Mouse (Mus musculus) forebrain, embryonic 16.5 days (tissue): ENCODE results near the gene Dgkq. TPM values are rescaled to one million over a fixed set of nuclear protein-coding genes. Genes with fewer than 3 reads are reported as not detected.

Source experiments
- ATAC-seq: fragments of 200-750 bp; cut with Nextera tagmentation; 2 replicates; pipeline ENCODE4 v1.8.0; 2017; ENCODE audit warnings: mild to moderate bottlenecking, moderate library complexity
- H3K27ac ChIP-seq: fragments of 300-500 bp; sonication (generic); 2 replicates; pipeline ENCODE4 v1.5.1; 2014; ENCODE audit warnings: low read length, control low read depth
- H3K27me3 ChIP-seq: fragments of 300-500 bp; sonication (generic); replicated peaks from 2 replicates; pipeline ENCODE4 v1.6.1; 2014; ENCODE audit warnings: low read length; ENCODE audit not compliant: control insufficient read depth, insufficient read depth
- H3K36me3 ChIP-seq: fragments of 300-500 bp; sonication (generic); 2 replicates; pipeline ENCODE4 v1.6.1; 2014; ENCODE audit not compliant: control insufficient read depth, insufficient read depth
- H3K4me1 ChIP-seq: fragments of 300-500 bp; sonication (generic); replicated peaks from 2 replicates; pipeline ENCODE4 v1.6.1; 2014; ENCODE audit warnings: low read length; ENCODE audit not compliant: control insufficient read depth, insufficient read depth
- H3K4me2 ChIP-seq: fragments of 300-500 bp; sonication (generic); 2 replicates; pipeline ENCODE4 v1.6.1; 2014; ENCODE audit warnings: mild to moderate bottlenecking, low read length, control low read depth
- H3K4me3 ChIP-seq: fragments of 300-500 bp; sonication (generic); replicated peaks from 2 replicates; pipeline ENCODE4 v1.5.1; 2014; ENCODE audit warnings: mild to moderate bottlenecking, low read length, control low read depth
- H3K9ac ChIP-seq: fragments of 300-500 bp; sonication (generic); replicated peaks from 2 replicates; pipeline ENCODE4 v1.6.1; 2014; ENCODE audit warnings: low read depth, low read length, control low read depth
- H3K9me3 ChIP-seq: fragments of 300-500 bp; sonication (generic); 2 replicates; pipeline ENCODE4 v1.6.1; 2016; ENCODE audit warnings: low read length; ENCODE audit not compliant: control insufficient read depth
- WGBS: fragments of 180-500 bp; shearing (Covaris S2); extraction: QIAGEN DNeasy Blood & Tissue Kit; methylation state at CpG from one replicate; pipeline ENCODE4 v1.1.7; 2014; 5-methylcytosine and 5-hydroxymethylcytosine counted together
- polyA plus RNA-seq: library from polyadenylated mRNA; unstranded; fragments of >200 nt; fragmentation: Nextera tagmentation; extraction: Ambion mirVana; gene quantifications from 2 replicates; pipeline ENCODE4 v1.2.1, GENCODE M21; 2015

Gene Dgkq
- polyA plus RNA-seq: 26.5 and 31.9 TPM in 2 replicates

DNA sequence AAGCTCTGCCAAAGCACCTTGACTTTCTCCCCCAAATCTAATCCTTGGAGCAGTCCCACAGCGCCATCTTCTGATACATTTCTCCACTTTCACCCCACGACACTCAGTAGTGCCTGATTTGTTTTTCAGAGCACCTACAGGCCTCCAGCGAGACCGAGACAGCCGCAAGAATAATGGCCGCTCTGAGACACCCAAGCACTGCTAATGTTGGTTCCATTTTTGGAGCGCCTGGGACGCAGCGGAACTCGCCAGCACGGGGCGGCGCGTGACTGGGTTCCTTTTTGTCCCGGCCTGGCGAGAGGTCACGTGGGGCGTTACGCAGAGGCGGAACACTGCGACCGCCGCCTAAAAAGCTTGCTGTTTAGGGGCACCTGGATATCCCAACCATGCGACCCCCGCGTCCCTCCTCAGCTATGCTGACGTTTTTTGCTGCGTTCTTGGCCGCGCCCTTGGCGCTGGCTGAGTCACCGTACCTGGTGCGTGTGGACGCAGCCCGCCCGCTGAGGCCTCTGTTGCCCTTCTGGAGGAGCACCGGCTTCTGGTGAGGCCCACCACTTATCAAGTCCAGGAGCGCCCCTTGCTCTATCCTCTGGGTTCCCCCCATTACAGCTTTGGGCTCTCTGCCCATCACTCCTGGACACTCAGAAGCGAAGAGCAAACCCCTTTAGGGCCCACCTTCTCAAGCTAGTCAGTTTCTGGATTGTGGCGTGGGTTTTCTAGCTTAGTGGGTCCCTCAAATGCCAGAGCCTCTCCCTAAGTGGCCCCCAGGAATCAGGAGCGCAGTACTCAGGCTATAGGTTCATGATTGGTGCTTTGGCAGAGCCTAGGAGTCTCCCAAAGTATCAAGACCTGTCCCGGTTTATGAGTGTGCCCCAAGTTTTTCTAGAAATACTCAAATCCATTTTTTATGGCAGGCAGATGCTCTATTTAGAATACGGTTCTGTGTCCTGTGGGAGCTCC lies at the start of gene Dgkq:
Dgkq (minus strand) TSS at position 696 of the 960 bp plus-strand sequence.
- Histone ChIP-seq H3K27ac (peak within 1 kb of the TSS; percentile 88), H3K27me3 (no peaks in the 10 kb centered on the region), H3K9ac (peak within 1 kb of the TSS; percentile 73), H3K9me3 (no peaks in the 10 kb centered on the region), H3K4me1 (peaks cover 17% of the 10 kb centered on the region), H3K4me3 (peak within 1 kb of the TSS; percentile 56), H3K36me3 (peaks cover 11% of the 10 kb centered on the region; the same call in 1 of the 2 replicates), H3K4me2 (peak within 1 kb of the TSS; percentile 67)
- WGBS: 5% methylated on average over 43 of the region's 43 CpGs
- peak; percentile 86 for ATAC-seq

DNA sequence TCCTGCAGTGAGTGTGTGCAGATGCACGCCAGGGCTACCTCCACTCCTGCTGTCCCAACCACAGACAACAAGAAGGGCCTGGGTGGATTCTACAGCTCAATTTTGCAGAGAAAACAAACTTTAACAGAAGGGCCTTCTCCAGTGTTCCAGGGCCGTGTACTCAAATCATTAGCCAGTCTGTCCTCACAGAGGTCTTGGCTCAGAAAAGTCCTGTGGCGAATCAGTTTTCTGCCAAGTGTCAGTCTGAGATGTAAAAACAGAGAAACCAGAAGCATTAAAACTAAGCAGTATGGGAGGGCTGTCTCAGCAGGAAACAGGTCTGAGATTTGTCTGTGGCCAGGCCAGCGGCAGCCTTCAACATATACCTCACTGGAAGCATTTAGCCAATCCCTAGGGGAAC lies 48.6 kb upstream of the Dgkq start:
- peaks cover 5% of the 10 kb centered on the region; the same call in 1 of the 2 replicates for H3K4me1 ChIP-seq
- no peaks in the 10 kb centered on the region for H3K36me3 ChIP-seq
- WGBS: 31% methylated on average over 4 of the region's 4 CpGs
- no peaks in the 10 kb centered on the region for H3K27me3 ChIP-seq
- H3K27ac ChIP-seq: no peak overlapping the region
- H3K4me2 ChIP-seq: no peak overlapping the region
- ATAC-seq: no peak
- H3K9ac ChIP-seq: no peak overlapping the region
- no peak overlapping the region for H3K4me3 ChIP-seq
- H3K9me3 ChIP-seq: no peaks in the 10 kb centered on the region

DNA sequence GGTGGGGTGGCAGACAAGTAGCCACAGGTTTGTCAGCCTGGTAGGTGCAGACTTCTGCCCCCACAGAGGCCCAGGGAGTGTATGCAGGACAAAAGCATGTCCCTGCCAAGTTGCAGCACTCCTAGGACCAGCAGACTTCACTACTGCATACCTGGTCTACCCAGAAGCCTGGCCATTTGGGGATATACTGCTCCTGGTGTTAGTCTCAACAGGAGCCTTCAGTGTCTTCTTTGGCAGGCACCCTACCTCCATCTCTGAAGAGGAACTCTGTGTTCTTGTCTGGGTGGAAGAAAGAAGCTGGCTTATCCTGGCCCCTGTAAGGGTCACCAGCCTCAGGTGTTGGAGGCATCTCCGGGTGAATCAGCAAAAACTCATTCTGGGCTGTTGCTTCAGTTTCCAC lies 46.5 kb upstream of the Dgkq start:
- Histone ChIP-seq H3K9ac (no peak overlapping the region), H3K9me3 (no peaks in the 10 kb centered on the region), H3K27me3 (no peaks in the 10 kb centered on the region), H3K36me3 (no peaks in the 10 kb centered on the region), H3K4me3 (no peak overlapping the region), H3K27ac (no peak overlapping the region), H3K4me1 (peaks cover 5% of the 10 kb centered on the region; the same call in 1 of the 2 replicates), H3K4me2 (no peak overlapping the region)
- 100% methylated on average over 1 of the region's 1 CpGs for WGBS
- no peak for ATAC-seq

GRCm38 (mm10) chr5:108714149-108714548 lies 44.7 kb upstream of the Dgkq start:
- Histone ChIP-seq H3K4me1 (peaks cover 5% of the 10 kb centered on the region; the same call in 1 of the 2 replicates), H3K9me3 (no peaks in the 10 kb centered on the region), H3K27ac (no peak overlapping the region), H3K36me3 (no peaks in the 10 kb centered on the region), H3K27me3 (no peaks in the 10 kb centered on the region), H3K9ac (no peak overlapping the region), H3K4me2 (no peak overlapping the region), H3K4me3 (no peak overlapping the region)
- peak; percentile 84 for ATAC-seq
- 47% methylated on average over 6 of the region's 6 CpGs for WGBS

DNA sequence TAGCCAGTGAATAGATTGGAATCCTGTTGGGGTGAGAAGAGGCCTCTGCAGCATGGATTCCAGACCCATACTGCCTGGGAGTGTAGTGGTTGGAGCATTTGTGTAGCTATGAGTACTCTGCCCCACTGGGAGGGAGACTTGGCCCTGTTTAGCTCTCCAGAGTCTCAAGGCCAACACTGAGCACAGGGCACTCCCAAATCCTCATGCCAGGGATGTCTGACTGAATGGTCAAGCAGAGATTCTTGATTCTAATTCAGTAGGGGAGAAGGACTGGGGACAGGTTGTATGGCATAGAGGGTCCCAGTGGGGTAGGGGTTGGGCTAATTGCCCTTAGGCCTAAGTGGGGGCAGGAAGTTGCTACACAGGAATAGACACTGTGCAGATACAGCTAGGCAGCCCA lies 44.2 kb upstream of the Dgkq start:
- H3K27ac ChIP-seq: no peak overlapping the region
- no peaks in the 10 kb centered on the region for H3K27me3 ChIP-seq
- H3K9me3 ChIP-seq: no peaks in the 10 kb centered on the region
- no peak for ATAC-seq
- H3K36me3 ChIP-seq: no peaks in the 10 kb centered on the region
- no peak overlapping the region for H3K9ac ChIP-seq
- peaks cover 5% of the 10 kb centered on the region; the same call in 1 of the 2 replicates for H3K4me1 ChIP-seq
- H3K4me2 ChIP-seq: no peak overlapping the region
- no peak overlapping the region for H3K4me3 ChIP-seq

- no peak for ATAC-seq
- 90% methylated on average over 2 of the region's 2 CpGs for WGBS
Measured at GRCm38 (mm10) chr5:108713096-108713495, 43.6 kb upstream of the Dgkq start.

GRCm38 (mm10) chr5:108711968-108712367 lies 42.5 kb upstream of the Dgkq start:
- no peak for ATAC-seq
- no peak overlapping the region for H3K4me3 ChIP-seq
- 83% methylated on average over 6 of the region's 6 CpGs for WGBS
- H3K27ac ChIP-seq: no peak overlapping the region
- H3K4me1 ChIP-seq: peaks cover 5% of the 10 kb centered on the region; the same call in 1 of the 2 replicates
- no peaks in the 10 kb centered on the region for H3K9me3 ChIP-seq
- no peak overlapping the region for H3K4me2 ChIP-seq
- no peaks in the 10 kb centered on the region for H3K36me3 ChIP-seq
- H3K27me3 ChIP-seq: no peaks in the 10 kb centered on the region
- no peak overlapping the region for H3K9ac ChIP-seq

More at GRCm38 (mm10) chr5:108713096-108713495, 43.6 kb upstream of the Dgkq start:
- Histone ChIP-seq H3K27me3 (no peaks in the 10 kb centered on the region), H3K36me3 (no peaks in the 10 kb centered on the region), H3K4me1 (peaks cover 5% of the 10 kb centered on the region; the same call in 1 of the 2 replicates), H3K4me3 (no peak overlapping the region), H3K9ac (no peak overlapping the region), H3K27ac (no peak overlapping the region), H3K9me3 (no peaks in the 10 kb centered on the region), H3K4me2 (no peak overlapping the region)

DNA sequence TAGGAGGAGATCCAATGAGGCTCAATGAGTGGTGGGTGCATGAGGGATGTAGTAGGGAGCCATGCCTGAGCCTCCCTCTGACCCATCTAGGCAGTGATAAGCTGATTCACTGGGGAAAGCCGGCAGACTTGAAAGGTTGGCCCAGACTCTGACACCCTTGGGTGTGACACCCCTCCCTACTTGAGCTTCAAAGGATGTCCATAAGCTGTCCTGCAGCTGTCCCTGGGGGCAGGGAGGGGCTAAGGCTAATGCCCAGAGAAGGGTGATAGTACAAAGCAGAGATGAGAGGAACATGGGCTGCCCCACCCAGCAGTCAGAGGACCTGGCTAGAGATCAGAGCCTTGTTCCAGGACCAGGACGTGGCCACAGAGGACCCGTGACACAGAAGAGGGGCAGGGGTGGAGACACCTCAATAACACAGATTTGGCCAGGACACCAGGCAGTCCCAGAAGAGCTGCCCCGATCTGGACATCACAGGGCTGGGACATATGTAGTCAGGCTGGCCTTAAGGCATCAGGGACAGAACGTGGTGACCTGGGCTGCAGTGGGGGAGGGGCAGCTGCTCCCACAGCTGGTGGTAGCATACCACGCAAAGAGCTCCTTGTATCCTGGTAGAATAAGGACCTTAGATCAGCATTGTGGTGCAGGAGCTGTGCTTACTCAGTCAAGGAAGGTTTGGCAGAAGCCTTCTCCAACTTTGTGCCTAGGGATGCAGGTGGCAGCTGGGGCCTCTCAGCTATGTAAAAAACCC lies 39.7 kb upstream of the Dgkq start:
- no peaks in the 10 kb centered on the region for H3K9me3 ChIP-seq
- H3K9ac ChIP-seq: no peak overlapping the region
- no peak overlapping the region for H3K4me3 ChIP-seq
- no peak overlapping the region for H3K27ac ChIP-seq
- 72% methylated on average over 6 of the region's 6 CpGs for WGBS
- peaks cover 3% of the 10 kb centered on the region; the same call in 1 of the 2 replicates for H3K4me1 ChIP-seq
- no peak overlapping the region for H3K4me2 ChIP-seq
- no peak for ATAC-seq
- no peaks in the 10 kb centered on the region for H3K36me3 ChIP-seq
- H3K27me3 ChIP-seq: no peaks in the 10 kb centered on the region

DNA sequence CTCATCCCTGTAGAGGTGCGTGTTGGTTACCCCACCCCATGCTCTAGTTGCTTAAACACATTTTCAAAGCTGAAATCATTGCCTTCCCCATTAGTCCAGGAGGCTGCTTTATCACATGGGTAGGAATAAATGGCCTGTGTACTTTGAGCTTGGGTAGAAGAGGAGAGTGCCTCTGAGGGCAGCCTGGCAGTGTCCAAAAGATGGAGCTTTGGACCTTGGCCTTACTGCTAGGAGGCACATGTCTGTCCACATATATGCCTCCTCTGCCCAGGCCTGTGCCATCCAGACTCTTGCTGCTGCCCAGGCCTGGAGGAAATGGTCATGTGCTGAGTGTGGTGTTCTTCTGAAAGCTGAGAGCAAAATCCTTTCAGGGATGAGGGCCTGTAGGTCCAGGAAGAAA lies 38.9 kb upstream of the Dgkq start:
- no peak for ATAC-seq
- Histone ChIP-seq H3K4me2 (no peak overlapping the region), H3K9me3 (no peaks in the 10 kb centered on the region), H3K36me3 (no peaks in the 10 kb centered on the region), H3K27me3 (no peaks in the 10 kb centered on the region), H3K4me3 (no peak overlapping the region), H3K27ac (no peak overlapping the region), H3K9ac (no peak overlapping the region), H3K4me1 (no peaks in the 10 kb centered on the region)
- WGBS: 85% methylated on average over 1 of the region's 1 CpGs
